Mouse (Mus musculus): Measurements from ENCODE around the gene Cgas.

The Cgas gene

GRCm38 (mm10) chr9:78457026-78457425, 14.0 kb upstream of the Cgas start:
- DNase-seq (ENCODE audit: low spot score): no peak

GRCm38 (mm10) chr9:78451382-78451781, 8.3 kb upstream of the Cgas start:
- DNase-seq (ENCODE audit: low spot score): no peak

- DNase-seq (ENCODE audit: low spot score): no peak
Observed at GRCm38 (mm10) chr9:78450404-78450803, 7.4 kb upstream of the Cgas start.

- peak; percentile 91 for DNase-seq (ENCODE audit: low spot score)
Observed at GRCm38 (mm10) chr9:78447973-78448873, 5.2 kb upstream of the Cgas start, which contains the start of the genes Mto1 and Gm17324. TSS of gene Mto1 (plus strand) at chr9:78448208. TSS of gene Gm17324 (minus strand) at chr9:78448786.

- no peak for DNase-seq (ENCODE audit: low spot score)
Observed at GRCm38 (mm10) chr9:78447606-78447972, 4.6 kb upstream of the Cgas start.

- DNase-seq (ENCODE audit: low spot score): no peak
Observed at GRCm38 (mm10) chr9:78442237-78442578, 829 bp downstream of the Cgas start.

GRCm38 (mm10) chr9:78439426-78439825, 3.6 kb downstream of the Cgas start:
- DNase-seq (ENCODE audit: low spot score): no peak

GRCm38 (mm10) chr9:78432471-78432870, 10.6 kb downstream of the Cgas start:
- no peak for DNase-seq (ENCODE audit: low spot score)

GRCm38 (mm10) chr9:78430486-78430885, 12.6 kb downstream of the Cgas start:
- DNase-seq (ENCODE audit: low spot score): no peak

GRCm38 (mm10) chr9:78429551-78429950, 13.5 kb downstream of the Cgas start:
- no peak for DNase-seq (ENCODE audit: low spot score)

GRCm38 (mm10) chr9:78428870-78429432, 14.1 kb downstream of the Cgas start:
- DNase-seq (ENCODE audit: low spot score): no peak

GRCm38 (mm10) chr9:78428185-78428584, 14.9 kb downstream of the Cgas start:
- no peak for DNase-seq (ENCODE audit: low spot score)

- DNase-seq (ENCODE audit: low spot score): no peak
Observed at GRCm38 (mm10) chr9:78427362-78427781, 15.7 kb downstream of the Cgas start.

GRCm38 (mm10) chr9:78401596-78401995, 41.4 kb downstream of the Cgas start:
- no peak for DNase-seq (ENCODE audit: low spot score)

GRCm38 (mm10) chr9:78400570-78400969, 42.5 kb downstream of the Cgas start:
- DNase-seq (ENCODE audit: low spot score): no peak

GRCm38 (mm10) chr9:78396517-78396916, 46.5 kb downstream of the Cgas start:
- DNase-seq (ENCODE audit: low spot score): no peak

GRCm38 (mm10) chr9:78395630-78396351, 47.2 kb downstream of the Cgas start, which contains the start of gene Ddx43:
TSS of gene Ddx43 (plus strand) at chr9:78395777.
- peak; percentile 70 for DNase-seq (ENCODE audit: low spot score)

- no peak for DNase-seq (ENCODE audit: low spot score)
Observed at GRCm38 (mm10) chr9:78395244-78395629, 47.8 kb downstream of the Cgas start.

GRCm38 (mm10) chr9:78394602-78395001, 48.4 kb downstream of the Cgas start:
- no peak for DNase-seq (ENCODE audit: low spot score)

GRCm38 (mm10) chr9:78393741-78394140, 49.3 kb downstream of the Cgas start:
- DNase-seq (ENCODE audit: low spot score): no peak

GRCm38 (mm10) chr9:78389981-78390380, 53.1 kb downstream of the Cgas start:
- no peak for DNase-seq (ENCODE audit: low spot score)

- no peak for DNase-seq (ENCODE audit: low spot score)
Observed at GRCm38 (mm10) chr9:78386947-78387346, 56.1 kb downstream of the Cgas start.

GRCm38 (mm10) chr9:78385893-78386292, 57.1 kb downstream of the Cgas start:
- no peak for DNase-seq (ENCODE audit: low spot score)
